Mouse (Mus musculus): ENCODE results near the gene Gfod2. TPM values are rescaled to one million over a fixed set of nuclear protein-coding genes. Genes with fewer than 3 reads are reported as not detected.
A peak's percentile ranks its signal among the peaks of the same experiment; 100 is the strongest.

Gene Gfod2
- polyA plus RNA-seq, 1 experiment from 2014 or later, result 19.2 TPM

DNA sequence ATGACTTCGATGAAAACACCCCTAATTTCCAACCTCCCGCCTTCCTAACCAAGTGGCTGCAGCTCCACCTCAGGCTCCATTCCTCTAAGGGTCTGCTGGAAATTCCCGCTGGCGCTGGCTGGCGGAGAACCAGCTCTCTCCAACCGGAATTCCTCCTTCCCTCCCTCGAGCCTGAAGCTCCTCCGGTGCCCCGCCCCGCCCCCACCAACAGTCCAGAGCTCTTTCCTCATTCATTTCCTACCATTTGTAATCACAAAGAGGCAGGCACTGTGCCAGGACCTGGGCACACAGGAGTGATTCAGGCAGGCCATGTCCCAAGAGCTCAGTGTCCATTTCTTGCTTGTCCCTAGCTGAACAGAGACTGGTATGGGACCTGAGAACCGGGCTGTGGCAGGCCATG is 7.9 kb downstream of the Gfod2 start:
- Histone ChIP-seq H3K4me3 (replicated peaks; ENCODE audit: low read depth, low read length) (no peak overlapping the region), H3K9ac (ENCODE audit: low read depth, low read length) (no peak overlapping the region), H3K4me1 (replicated peaks; ENCODE audit: insufficient read depth, low read length) (peaks cover 16% of the 10 kb centered on the region), H3K9me3 (replicated peaks; ENCODE audit: low read length) (no peaks in the 10 kb centered on the region), H3K27me3 (ENCODE audit: insufficient read depth, low read length) (no peaks in the 10 kb centered on the region), H3K27ac (peak overlapping the region; percentile 55), H3K36me3 (ENCODE audit: insufficient read depth, low read length) (no peaks in the 10 kb centered on the region), H3K4me2 (ENCODE audit: low read length) (peak overlapping the region; percentile 4; the same call in 1 of the 2 replicates)
- WGBS, result 4% methylated on average over 11 of the region's 11 CpGs
- 0 out of 2 replicates have a peak, but pooled peaks have one; percentile 46 for ATAC-seq (replicated peaks; ENCODE audit: low FRiP score, low read depth)
- DNase-seq (ENCODE audit: low spot score), result peak; percentile 76
- no peak for TF ChIP-seq CTCF (IDR thresholded peaks at IDR 0.05; ENCODE audit: low read depth)

DNA sequence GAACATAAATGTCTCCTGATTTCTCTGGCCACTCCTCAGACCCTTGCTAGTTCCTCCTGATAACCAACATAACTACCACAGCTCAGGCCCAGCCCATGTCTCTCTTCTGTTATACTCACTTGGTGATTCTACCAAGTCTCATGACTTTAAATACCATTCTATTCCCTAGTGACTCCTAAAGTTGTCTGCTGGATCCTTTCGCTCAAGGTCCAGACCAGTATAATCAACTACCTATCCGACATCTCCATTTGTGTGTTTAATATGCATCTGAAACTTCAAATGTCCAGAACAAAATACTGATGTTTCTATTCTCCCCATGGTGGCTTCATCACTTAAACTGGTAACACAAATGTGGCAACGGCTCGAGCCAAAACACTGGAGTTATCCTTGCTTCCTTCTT is 15.2 kb downstream of the Gfod2 start:
- no peaks in the 10 kb centered on the region for H3K36me3 ChIP-seq (ENCODE audit: insufficient read depth, low read length)
- 0 out of 2 replicates have a peak overlapping the region, but pooled peaks have one; percentile 31 for H3K27ac ChIP-seq
- ATAC-seq (replicated peaks; ENCODE audit: low FRiP score, low read depth) (no peak), DNase-seq (ENCODE audit: low spot score) (peak; percentile 73)
- H3K9ac ChIP-seq (ENCODE audit: low read depth, low read length), result 0 out of 2 replicates have a peak overlapping the region, but pooled peaks have one; percentile 4
- no peak overlapping the region for H3K4me3 ChIP-seq (replicated peaks; ENCODE audit: low read depth, low read length)
- no peaks in the 10 kb centered on the region for H3K9me3 ChIP-seq (replicated peaks; ENCODE audit: low read length)
- no peaks in the 10 kb centered on the region for H3K27me3 ChIP-seq (ENCODE audit: insufficient read depth, low read length)
- no peak for TF ChIP-seq CTCF (IDR thresholded peaks at IDR 0.05; ENCODE audit: low read depth)
- H3K4me1 ChIP-seq (replicated peaks; ENCODE audit: insufficient read depth, low read length), result 0 out of 2 replicates have a peak, but pooled peaks cover 6% of the 10 kb centered on the region
- 61% methylated on average over 4 of the region's 4 CpGs for WGBS
- no peak overlapping the region for H3K4me2 ChIP-seq (ENCODE audit: low read length)

- no peak for TF ChIP-seq CTCF (IDR thresholded peaks at IDR 0.05; ENCODE audit: low read depth)
- H3K36me3 ChIP-seq (ENCODE audit: insufficient read depth, low read length), result no peaks in the 10 kb centered on the region
- no peak overlapping the region for H3K4me3 ChIP-seq (replicated peaks; ENCODE audit: low read depth, low read length)
- no peak overlapping the region for H3K4me2 ChIP-seq (ENCODE audit: low read length)
- no peak overlapping the region for H3K9ac ChIP-seq (ENCODE audit: low read depth, low read length)
- no peaks in the 10 kb centered on the region for H3K9me3 ChIP-seq (replicated peaks; ENCODE audit: low read length)
- ATAC-seq (replicated peaks; ENCODE audit: low FRiP score, low read depth), result no peak
- WGBS, result 77% methylated on average over 5 of the region's 5 CpGs
- no peak for DNase-seq (ENCODE audit: low spot score)
- no peaks in the 10 kb centered on the region for H3K27me3 ChIP-seq (ENCODE audit: insufficient read depth, low read length)
- H3K4me1 ChIP-seq (replicated peaks; ENCODE audit: insufficient read depth, low read length), result 0 out of 2 replicates have a peak, but pooled peaks cover 4% of the 10 kb centered on the region
- no peak overlapping the region for H3K27ac ChIP-seq
Measured at GRCm38 (mm10) chr8:105739216-105739615, 19.2 kb downstream of the Gfod2 start.

- Histone ChIP-seq H3K36me3 (ENCODE audit: insufficient read depth, low read length) (no peaks in the 10 kb centered on the region), H3K27me3 (ENCODE audit: insufficient read depth, low read length) (no peaks in the 10 kb centered on the region), H3K4me3 (replicated peaks; ENCODE audit: low read depth, low read length) (no peak overlapping the region), H3K4me2 (ENCODE audit: low read length) (no peak overlapping the region), H3K4me1 (replicated peaks; ENCODE audit: insufficient read depth, low read length) (no peaks in the 10 kb centered on the region), H3K27ac (no peak overlapping the region), H3K9me3 (replicated peaks; ENCODE audit: low read length) (no peaks in the 10 kb centered on the region), H3K9ac (ENCODE audit: low read depth, low read length) (no peak overlapping the region)
- TF ChIP-seq CTCF (IDR thresholded peaks at IDR 0.05; ENCODE audit: low read depth), result no peak
- ATAC-seq (replicated peaks; ENCODE audit: low FRiP score, low read depth), result no peak
- 56% methylated on average over 5 of the region's 5 CpGs for WGBS
- no peak for DNase-seq (ENCODE audit: low spot score)
Measured at GRCm38 (mm10) chr8:105732186-105732585, 26.3 kb downstream of the Gfod2 start.

DNA sequence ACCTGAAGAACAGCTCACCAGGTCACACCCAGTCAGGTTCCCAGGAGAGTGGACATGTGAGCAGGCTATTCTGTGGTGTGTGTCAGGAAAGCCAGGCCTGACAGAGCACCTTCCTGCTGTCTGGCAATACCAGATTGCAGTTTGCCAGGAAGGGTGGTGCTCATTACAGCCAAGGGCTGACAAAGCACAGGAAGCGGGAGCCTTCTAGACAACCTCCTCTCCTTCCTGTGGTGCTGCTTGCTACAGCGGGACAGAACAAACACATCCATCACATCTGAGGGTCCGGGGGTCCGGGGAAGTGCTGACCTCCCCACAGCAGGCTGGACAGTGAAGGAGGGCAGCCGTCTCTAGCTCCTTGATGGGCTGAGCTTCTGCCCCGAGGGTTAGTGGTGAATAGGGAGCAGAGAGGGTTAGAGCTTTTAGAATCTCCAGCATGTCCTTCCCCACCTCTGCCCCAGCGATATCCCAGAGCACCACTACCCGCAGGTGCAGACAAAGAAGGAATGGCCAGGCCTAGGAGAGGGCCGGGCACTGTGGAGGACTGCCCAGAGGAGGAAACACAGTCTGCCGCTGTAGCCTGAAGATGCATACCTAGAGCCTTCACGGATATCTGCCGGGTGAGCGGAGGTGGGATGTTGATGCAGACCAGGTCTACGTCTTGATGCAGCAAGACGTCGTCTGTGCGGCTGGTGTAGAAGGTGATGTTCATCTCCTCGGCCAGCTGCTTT is 30.9 kb downstream of the Gfod2 start:
- WGBS, result 73% methylated on average over 18 of the region's 18 CpGs
- H3K27me3 ChIP-seq (ENCODE audit: insufficient read depth, low read length), result no peaks in the 10 kb centered on the region
- H3K9me3 ChIP-seq (replicated peaks; ENCODE audit: low read length), result no peaks in the 10 kb centered on the region
- peaks cover 8% of the 10 kb centered on the region; the same call in 1 of the 2 replicates for H3K36me3 ChIP-seq (ENCODE audit: insufficient read depth, low read length)
- ATAC-seq (replicated peaks; ENCODE audit: low FRiP score, low read depth), result peak; percentile 49; the same call in 1 of the 2 replicates
- no peak overlapping the region for H3K9ac ChIP-seq (ENCODE audit: low read depth, low read length)
- DNase-seq (ENCODE audit: low spot score), result peak; percentile 57
- H3K4me2 ChIP-seq (ENCODE audit: low read length), result no peak overlapping the region
- H3K27ac ChIP-seq, result peak overlapping the region; percentile 50
- no peak for TF ChIP-seq CTCF (IDR thresholded peaks at IDR 0.05; ENCODE audit: low read depth)
- no peak overlapping the region for H3K4me3 ChIP-seq (replicated peaks; ENCODE audit: low read depth, low read length)
- H3K4me1 ChIP-seq (replicated peaks; ENCODE audit: insufficient read depth, low read length), result 0 out of 2 replicates have a peak, but pooled peaks cover 4% of the 10 kb centered on the region

DNA sequence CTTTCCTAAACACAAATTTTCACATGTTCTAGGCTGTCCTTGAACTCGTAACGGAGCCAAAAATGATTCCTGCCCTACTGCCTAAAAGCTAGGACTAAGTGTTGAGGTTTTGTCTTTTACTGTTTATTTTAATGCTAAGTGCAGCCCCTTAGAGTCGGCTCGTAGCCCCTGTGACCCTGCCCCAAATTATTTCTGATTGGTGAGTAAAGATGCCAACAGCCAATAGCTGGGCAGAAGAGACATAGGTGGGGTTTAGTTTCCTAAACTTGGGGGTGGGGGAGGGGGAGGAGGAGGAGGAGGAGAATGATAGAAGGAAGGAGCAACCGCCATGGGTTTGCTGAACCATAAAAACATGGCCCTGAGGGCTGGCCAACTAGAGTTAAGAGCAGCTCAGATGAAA is 32.7 kb downstream of the Gfod2 start:
- no peaks in the 10 kb centered on the region for H3K27me3 ChIP-seq (ENCODE audit: insufficient read depth, low read length)
- H3K27ac ChIP-seq, result no peak overlapping the region
- TF ChIP-seq CTCF (IDR thresholded peaks at IDR 0.05; ENCODE audit: low read depth), result no peak
- H3K4me3 ChIP-seq (replicated peaks; ENCODE audit: low read depth, low read length), result no peak overlapping the region
- no peak overlapping the region for H3K4me2 ChIP-seq (ENCODE audit: low read length)
- ATAC-seq (replicated peaks; ENCODE audit: low FRiP score, low read depth) (no peak), DNase-seq (ENCODE audit: low spot score) (no peak)
- no peak overlapping the region for H3K9ac ChIP-seq (ENCODE audit: low read depth, low read length)
- H3K36me3 ChIP-seq (ENCODE audit: insufficient read depth, low read length), result peaks cover 10% of the 10 kb centered on the region; the same call in 1 of the 2 replicates
- no peaks in the 10 kb centered on the region for H3K9me3 ChIP-seq (replicated peaks; ENCODE audit: low read length)
- 0 out of 2 replicates have a peak, but pooled peaks cover 4% of the 10 kb centered on the region for H3K4me1 ChIP-seq (replicated peaks; ENCODE audit: insufficient read depth, low read length)
- WGBS, result 69% methylated on average over 5 of the region's 5 CpGs

Data from kidney, postnatal 0 days (tissue).